Mouse (Mus musculus): ENCODE data around the gene Sgpp1. TPM values are rescaled to one million over a fixed set of nuclear protein-coding genes. Genes with fewer than 3 reads are reported as not detected.

The Sgpp1 gene
- total RNA-seq (2022) = 10 to 100 TPM; 29.4 to 34.4 (median 32.9) TPM

GRCm38 (mm10) chr12:75735246-75736200, at the start of gene Sgpp1:
Gene Sgpp1, minus strand, starts transcription at chr12:75735729.
- peak; percentile 47 to 71 for DNase-seq (ENCODE audit: low spot score in 2 of 2)

- no peak for DNase-seq (ENCODE audit: low spot score in 2 of 2)
Measured at GRCm38 (mm10) chr12:75784271-75784751, 48.8 kb upstream of the Sgpp1 start.

GRCm38 (mm10) chr12:75781995-75782394, 46.5 kb upstream of the Sgpp1 start:
- no peak for DNase-seq (ENCODE audit: low spot score in 2 of 2)

DNA sequence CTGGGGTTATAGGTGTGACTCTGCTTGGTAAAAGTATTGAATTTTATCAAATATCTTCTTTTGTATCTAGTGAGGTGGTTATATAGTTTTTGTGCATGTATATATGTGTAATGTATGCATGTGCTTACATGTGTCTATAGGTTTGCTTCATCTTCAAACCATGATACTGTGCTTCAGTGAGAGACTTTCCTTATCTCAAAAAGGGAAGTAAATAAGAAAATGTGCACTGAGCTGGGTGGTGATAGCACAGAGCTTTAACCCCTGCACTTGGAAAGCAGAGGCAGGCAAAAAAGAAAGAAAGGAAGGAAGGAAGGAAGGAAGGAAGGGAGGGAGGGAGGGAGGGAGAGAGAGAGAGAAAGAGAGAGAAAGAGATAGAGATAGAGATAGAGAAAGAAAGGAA, 45.9 kb upstream of the Sgpp1 start:
- DNase-seq (ENCODE audit: low spot score in 2 of 2) = no peak

DNA sequence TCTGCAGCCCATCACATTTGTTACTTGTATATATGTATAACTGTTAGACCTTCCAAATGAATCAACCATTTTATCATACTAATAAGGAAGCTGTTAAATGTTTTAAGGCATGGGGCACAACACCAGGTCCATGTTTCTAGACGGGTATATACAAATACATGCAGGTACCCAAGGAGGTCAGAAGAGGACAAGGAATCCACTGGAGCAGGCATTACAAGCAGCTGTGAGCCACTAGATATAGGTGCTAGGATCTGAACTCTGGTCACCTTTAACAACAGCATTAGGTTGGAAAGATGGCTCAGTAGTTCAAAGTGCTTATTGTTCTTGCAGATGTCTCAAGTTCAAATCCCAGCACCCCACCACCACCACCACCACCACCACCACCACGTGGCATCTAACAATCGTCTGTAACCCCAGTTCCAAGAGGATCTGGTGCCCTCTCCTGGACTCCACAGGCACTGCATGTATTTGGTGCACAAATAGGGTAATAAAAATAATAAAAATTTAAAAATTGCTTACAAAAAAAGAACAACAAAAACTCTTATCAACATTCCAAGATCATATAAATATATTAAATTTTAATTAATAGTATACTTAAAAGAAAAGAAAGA, 37.0 kb upstream of the Sgpp1 start:
- DNase-seq (ENCODE audit: low spot score in 2 of 2) = peak in 1 of 2 experiments; percentile 27

- DNase-seq (ENCODE audit: low spot score in 2 of 2) = no peak
Measured at GRCm38 (mm10) chr12:75771410-75771809, 35.9 kb upstream of the Sgpp1 start.

DNA sequence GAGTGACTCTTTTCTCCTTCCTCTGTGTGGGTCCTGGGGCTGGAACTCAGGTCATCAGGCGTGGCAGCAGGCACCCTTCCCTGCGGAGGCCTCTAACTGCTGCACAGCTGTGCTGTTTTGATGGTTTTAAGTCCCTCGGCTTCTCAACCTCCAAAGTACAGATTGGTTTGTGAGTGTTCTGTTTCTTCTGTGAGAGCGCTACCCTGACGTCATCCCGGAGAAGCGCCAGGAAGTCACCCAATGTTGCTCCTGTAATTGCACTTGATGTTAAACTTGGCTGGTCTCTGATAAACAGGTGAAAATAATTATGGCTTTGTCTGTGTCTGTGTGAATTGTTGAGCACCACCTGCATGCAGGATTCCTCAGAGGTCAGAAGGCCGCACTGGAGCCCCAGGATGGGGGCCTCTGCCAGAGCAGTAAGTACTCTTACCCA, 31.4 kb upstream of the Sgpp1 start:
- no peak for DNase-seq (ENCODE audit: low spot score in 2 of 2)

- no peak for DNase-seq (ENCODE audit: low spot score in 2 of 2)
Measured at GRCm38 (mm10) chr12:75766395-75766794, 30.9 kb upstream of the Sgpp1 start.

- DNase-seq (ENCODE audit: low spot score in 2 of 2) = no peak
Measured at GRCm38 (mm10) chr12:75765751-75766150, 30.2 kb upstream of the Sgpp1 start.

DNA sequence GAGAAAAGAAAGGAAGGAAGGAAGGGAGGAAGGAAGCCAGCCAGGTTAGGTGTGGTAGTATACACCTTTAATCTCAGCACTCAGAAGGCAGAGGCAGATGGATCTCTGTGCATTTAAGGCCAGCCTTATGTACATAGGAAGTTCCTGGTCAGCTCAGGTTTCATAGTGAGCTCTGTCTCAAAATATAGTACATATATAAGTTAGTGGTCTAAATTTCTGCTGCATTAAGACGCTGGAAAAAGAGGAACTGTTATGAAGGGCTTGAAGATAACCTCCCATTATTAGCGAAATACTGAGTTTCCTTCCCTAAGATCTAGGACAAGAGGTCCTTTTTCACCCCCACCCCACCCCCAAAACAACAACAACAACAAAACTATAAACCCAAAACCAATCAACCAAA, 20.9 kb upstream of the Sgpp1 start:
- DNase-seq (ENCODE audit: low spot score in 2 of 2) = no peak

- DNase-seq (ENCODE audit: low spot score in 2 of 2) = no peak
Measured at GRCm38 (mm10) chr12:75753730-75754129, 18.2 kb upstream of the Sgpp1 start.

- no peak for DNase-seq (ENCODE audit: low spot score in 2 of 2)
Measured at GRCm38 (mm10) chr12:75752077-75752476, 16.5 kb upstream of the Sgpp1 start.

GRCm38 (mm10) chr12:75748574-75748973, 13.0 kb upstream of the Sgpp1 start:
- DNase-seq (ENCODE audit: low spot score in 2 of 2) = no peak

DNA sequence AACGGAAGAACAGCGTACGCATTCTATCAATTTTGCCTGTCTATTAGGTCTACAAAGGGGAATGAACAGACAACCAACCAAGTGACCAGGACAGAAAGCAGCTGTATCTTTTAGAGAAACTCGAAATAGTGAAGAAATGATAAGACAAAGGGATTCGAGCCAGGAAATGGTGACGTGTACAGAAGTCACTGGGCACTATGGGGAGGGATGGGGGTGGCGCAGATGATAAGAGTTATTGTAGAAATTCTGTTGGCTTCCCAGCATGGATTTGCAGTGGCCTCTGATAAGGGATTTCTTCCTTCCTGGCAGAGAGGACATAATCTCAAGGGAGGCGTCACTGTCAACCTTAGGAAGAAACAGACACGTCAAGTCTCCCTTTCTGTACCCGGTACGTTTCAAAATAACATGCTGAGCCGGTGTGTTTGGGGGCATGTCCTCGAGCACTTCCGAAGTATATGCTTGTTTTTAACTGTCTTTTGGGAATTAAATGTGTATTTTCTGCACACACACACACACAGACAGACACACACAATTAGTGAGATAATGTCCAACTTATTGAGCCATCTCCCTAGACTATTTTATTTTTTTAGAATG, 10.3 kb upstream of the Sgpp1 start:
- DNase-seq (ENCODE audit: low spot score in 2 of 2) = no peak

DNA sequence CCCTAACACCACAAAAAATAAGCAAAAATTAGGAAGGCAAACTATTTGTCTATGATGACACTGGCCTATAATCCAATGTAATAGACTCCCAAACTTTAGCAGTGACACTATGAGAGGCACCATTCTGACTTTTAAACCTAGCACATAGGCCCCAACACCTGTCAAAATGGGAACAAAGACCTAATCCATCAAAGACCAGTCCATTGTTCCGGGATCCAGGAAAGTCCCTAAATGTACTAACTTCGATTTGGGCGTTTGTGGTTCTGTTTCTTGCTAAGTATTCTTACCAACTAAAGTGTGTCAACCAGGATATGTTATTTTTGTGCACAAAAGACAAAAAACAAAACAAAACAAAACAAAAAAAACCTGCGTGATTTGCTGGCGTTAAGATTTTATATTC, 6.6 kb upstream of the Sgpp1 start:
- DNase-seq (ENCODE audit: low spot score in 2 of 2) = no peak

DNA sequence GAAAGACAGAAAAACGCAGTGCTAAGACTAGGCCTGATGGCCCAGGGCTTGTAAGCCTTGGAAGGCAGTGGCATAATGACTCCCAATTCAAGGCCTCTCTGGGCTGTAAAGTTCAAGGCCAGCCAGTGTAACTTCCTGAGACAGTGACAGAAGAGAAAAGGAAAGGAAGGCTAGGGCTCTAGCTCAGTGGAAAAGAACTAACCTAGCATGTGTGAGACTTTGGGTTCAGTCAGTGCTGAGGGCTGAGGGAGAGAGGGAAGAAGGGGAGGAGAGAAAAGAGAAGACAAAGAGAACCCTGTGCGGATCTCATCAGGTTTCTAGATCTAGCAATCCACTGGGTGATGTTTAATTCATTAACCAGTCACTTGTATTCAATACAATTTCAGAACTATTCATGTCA, 5.7 kb upstream of the Sgpp1 start:
- no peak for DNase-seq (ENCODE audit: low spot score in 2 of 2)

- DNase-seq (ENCODE audit: low spot score in 2 of 2) = no peak
Measured at GRCm38 (mm10) chr12:75740451-75740850, 4.9 kb upstream of the Sgpp1 start.

DNA sequence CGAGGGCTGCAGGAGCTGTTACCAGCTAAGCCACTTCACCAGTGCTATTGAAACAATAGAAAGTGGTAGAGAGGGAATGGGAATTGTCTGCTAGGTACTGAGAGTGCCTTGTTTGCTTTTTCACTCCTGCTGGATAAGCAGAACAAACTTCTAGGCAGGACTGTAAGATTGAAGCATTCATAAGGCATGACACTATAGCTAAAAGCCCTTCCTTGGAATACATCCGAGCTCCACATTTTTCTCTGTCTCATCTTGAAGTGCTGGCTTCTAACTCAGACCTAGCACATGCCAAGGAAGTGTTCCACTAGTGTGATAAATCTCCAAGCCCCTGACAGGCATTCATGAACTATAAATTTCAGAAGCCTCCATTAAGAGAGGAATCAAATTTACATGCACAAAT, 4.1 kb upstream of the Sgpp1 start:
- DNase-seq (ENCODE audit: low spot score in 2 of 2) = no peak

GRCm38 (mm10) chr12:75736296-75736695, 767 bp upstream of the Sgpp1 start:
- DNase-seq (ENCODE audit: low spot score in 2 of 2) = no peak

DNA sequence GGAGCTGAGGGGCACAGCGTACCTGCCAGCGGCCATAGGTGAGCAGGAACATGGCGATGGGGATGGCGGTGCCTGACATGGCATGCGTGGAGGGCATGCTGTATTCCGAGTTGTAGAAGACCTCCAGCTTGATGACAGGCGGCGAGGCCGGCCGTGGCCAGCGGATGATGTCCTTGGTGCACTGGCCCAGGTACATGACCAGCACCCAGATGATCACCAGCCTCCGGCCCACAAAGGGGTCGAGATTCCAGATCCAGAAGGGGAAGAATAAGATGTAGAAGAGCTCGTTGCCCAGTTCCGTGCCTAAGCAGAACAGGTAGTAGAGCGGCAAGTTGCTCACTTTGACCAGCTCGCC, 661 bp downstream of the Sgpp1 start:
- peak in 1 of 2 experiments; percentile 20 for DNase-seq (ENCODE audit: low spot score in 2 of 2)

DNA sequence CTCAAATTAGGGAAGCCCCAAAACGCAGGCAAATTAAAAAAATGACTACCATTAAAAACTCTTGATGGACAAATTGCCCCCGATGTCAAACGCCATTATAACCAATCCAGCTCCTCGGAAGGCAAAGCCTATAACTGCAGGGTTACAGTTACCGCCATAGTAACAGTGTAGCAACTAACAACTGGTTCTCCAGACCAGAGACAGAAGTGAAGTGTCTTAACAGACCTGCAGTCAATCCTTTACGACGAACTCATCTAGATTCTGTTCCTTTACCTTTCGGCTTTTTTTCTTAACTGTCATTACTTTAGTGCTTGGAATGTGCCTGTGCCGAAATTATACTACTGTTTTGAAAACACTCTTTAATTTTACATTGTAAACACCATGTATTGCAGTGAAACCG, 1.4 kb downstream of the Sgpp1 start:
- no peak for DNase-seq (ENCODE audit: low spot score in 2 of 2)

Measured in layer of hippocampus, adult 8-10 months (tissue).